Mouse (Mus musculus) T-helper 17 cell (primary cell): ENCODE measurements around the gene Gcgr.
"Not testable (repeated sequence)": the region's sequence is repeated elsewhere in the genome, so short reads cannot be mapped to it uniquely, and the experiment has no call there.

ENCODE experiments used
- in situ Hi-C, 2 experiments: fragments of 300-600 bp; cut with MboI, MseI; formaldehyde crosslinking; loops; 1 replicate in 1 of 2; 2 replicates in 1 of 2; pipeline ENCODE4 v1.15.1; 2025; ENCODE audit warnings: high pct_unique_total_duplicates in 2 of 2

The Gcgr gene

DNA sequence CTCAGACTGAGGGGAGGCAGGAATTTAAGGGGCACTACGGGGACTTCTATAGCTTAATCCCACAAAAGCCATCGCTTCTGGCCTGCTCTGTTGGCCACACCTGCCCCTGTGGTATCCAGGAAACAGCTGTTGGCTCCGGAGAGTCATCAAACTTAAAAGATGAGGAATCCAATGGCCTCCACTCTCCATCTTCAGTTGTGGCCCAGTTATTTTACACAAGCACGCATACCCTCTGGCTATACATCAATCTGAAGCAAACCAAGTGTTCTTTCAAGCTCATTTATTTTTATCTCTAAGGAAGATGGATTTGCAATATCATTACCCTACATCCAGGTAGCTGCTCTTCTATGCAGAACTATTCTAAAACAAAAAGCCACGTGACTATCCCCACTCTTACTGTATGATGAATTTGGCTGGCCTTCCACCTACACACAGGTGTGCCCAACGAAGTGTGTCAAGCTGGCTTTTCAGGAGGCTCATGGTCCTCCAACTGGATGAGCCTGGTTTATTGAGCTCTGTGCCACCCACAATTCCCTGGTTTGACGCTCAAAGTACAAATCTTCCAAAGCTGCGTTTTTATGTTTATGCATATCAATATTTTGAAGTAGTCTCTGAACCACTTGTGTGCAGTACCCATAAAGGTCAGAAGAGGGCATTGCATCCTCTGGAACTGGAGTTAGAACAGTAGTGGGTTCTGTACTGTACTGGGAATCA lies 51.9 kb downstream of the Gcgr start:
- in situ Hi-C loops, result no loop called here

GRCm38 (mm10) chr11:120582982-120583293 lies 52.4 kb downstream of the Gcgr start:
- in situ Hi-C loops, result not testable (repeated sequence)

DNA sequence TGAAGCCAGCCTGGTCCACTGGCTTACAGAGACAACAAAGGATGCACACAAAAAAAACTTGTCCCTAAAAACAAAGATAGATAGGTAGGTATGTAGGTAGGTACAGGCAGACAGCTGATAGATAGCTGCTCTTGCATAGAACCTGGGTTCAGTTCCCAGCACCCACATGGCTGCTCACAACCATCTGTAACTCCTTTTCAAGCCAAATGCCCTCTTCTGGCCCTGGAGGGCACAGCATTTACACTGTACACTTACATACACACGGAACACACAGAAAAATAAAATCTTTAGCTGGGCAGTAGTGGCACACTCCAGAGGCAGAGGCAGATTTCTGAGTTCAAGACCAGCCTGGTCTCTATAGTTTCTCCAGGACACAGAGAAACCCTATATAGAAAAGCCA lies 53.4 kb downstream of the Gcgr start:
- in situ Hi-C loops, result no loop called here

DNA sequence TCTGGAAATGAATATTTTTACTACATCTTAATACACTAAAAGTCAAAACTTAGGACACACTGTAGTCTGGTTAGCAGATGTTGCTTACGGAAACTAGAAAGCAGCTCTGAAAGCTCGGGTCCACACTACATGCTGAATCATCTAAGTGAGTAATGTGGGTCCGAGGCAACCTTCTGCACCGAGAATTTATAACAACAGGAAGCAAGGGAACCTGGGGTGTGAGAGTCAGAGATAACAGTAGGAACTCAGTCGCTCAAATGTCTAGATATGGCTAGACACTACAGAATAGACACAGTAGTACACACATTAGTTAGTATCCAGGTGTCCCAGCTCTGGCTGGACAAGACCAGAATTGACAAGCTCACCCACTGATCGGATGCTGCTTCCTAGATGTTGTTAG lies 58.0 kb downstream of the Gcgr start:
- in situ Hi-C loops, result no loop called here
